Mouse (Mus musculus): ENCODE data around the gene Zfp366. TPM values are rescaled to one million over a fixed set of nuclear protein-coding genes. Genes with fewer than 3 reads are reported as not detected.

Zfp366 gene
- total and polyA plus RNA-seq, 3 experiments = not detected

DNA sequence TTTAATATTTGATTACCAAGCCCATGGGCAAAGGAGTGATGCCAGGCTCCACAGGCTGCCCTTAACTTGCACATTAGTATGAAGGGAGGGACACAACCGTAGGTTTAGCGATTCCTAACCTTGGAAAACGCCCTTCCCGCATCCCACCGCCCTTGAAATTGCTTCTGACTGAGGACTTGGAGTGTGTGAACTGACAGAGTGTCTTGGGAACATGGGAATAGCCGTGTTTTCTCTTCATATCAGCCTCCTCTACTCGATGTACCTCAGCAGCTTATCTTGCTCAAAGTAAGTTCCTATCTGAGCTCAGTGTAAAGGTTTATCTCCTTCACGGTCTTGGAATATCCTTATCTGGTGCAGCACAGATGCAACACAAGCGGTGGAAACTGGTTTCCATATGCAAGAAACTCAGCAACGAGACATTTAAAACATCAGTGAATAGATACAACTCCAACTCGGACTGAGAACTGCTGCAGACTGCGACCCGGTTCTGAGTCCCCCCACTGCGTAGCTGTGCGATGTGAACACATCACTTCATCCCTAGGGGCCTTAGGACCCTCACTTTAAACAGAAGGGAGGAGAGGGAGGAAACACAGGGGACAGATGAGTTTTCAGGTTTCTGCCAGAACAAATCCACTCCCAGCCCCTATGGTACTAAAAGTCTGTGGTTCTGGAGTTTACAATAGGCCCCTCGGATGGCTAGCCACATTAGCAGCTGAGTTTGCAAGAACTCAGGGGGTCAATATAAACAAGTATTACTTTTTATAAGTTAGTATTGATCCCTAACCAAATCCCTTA is 43.0 kb downstream of the Zfp366 start:
- in situ Hi-C loops (cut with MboI; ENCODE audit: low pct_ligation_motif_present, low pct_unique_long_range_greater_than_20kb, low sequenced_read_pairs) = no loop called here
- H3K79me2 ChIP-seq (replicated peaks; ENCODE audit: control insufficient read depth, extremely low read depth, insufficient read depth, poor library complexity, severe bottlenecking) = no peaks in the 10 kb centered on the region
- no peak overlapping the region for H3K27ac ChIP-seq (ENCODE audit: insufficient read depth, low read depth)
- no peak for TF ChIP-seq NELFE (IDR thresholded peaks at IDR 0.05; ENCODE audit: low read depth, low read length)
- no peaks in the 10 kb centered on the region for H3K4me1 ChIP-seq (ENCODE audit: control insufficient read depth in 1 of 2, insufficient read depth in 2 of 2)
- peaks cover 38% of the 10 kb centered on the region for H3K27me3 ChIP-seq (replicated peaks)
- DNase-seq (ENCODE audit: extremely low read depth) = no peak
- no peak overlapping the region for H3K4me2 ChIP-seq (ENCODE audit: insufficient read depth, low read depth, poor library complexity, severe bottlenecking)
- no peaks in the 10 kb centered on the region for H3K9me3 ChIP-seq (replicated peaks; ENCODE audit: low read length)
- dilution Hi-C loops (cut with MboI; ENCODE audit: extremely low pct_ligation_motif_present, extremely low pct_unique_long_range_greater_than_20kb, low sequenced_read_pairs) = no loop called here
- no peaks in the 10 kb centered on the region for H3K36me3 ChIP-seq (replicated peaks in 1 of 2; ENCODE audit: control insufficient read depth in 1 of 2, insufficient read depth in 1 of 2, low read length in 1 of 2)
- no peak overlapping the region for H3K4me3 ChIP-seq (replicated peaks in 1 of 3; ENCODE audit: low read depth in 2 of 3, low read length in 2 of 3, poor library complexity in 1 of 3)
- no peak overlapping the region for H3K9ac ChIP-seq (ENCODE audit: insufficient read depth, low read depth)

DNA sequence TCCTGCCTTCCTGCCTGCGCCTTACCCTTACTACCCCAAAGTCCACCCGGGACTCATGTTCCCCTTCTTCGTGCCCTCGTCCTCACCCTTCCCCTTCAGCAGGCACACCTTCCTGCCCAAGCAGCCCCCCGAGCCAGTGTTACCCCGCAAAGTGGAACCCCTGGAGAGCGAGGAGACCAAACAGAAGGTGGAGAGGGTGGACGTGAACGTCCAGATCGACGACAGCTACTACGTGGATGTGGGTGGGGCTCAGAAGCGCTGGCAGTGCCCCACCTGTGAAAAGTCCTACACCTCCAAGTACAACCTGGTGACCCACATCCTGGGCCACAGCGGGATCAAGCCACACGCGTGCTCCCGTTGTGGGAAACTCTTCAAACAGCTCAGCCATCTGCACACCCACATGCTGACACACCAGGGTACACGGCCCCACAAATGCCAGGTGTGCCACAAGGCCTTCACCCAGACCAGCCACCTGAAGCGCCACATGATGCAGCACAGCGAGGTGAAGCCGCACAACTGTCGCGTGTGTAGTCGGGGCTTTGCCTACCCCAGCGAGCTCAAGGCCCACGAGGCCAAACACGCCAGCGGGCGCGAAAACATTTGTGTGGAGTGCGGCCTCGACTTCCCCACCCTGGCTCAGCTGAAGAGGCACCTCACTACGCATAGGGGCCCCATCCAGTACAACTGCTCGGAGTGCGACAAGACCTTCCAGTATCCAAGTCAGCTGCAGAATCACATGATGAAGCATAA is 44.4 kb downstream of the Zfp366 start:
- Histone ChIP-seq H3K9me3 (replicated peaks; ENCODE audit: low read length) (no peaks in the 10 kb centered on the region), H3K4me2 (ENCODE audit: insufficient read depth, low read depth, poor library complexity, severe bottlenecking) (no peak overlapping the region), H3K9ac (ENCODE audit: insufficient read depth, low read depth) (no peak overlapping the region), H3K4me1 (ENCODE audit: control insufficient read depth in 1 of 2, insufficient read depth in 2 of 2) (no peaks in the 10 kb centered on the region), H3K27ac (ENCODE audit: insufficient read depth, low read depth) (no peak overlapping the region), H3K79me2 (replicated peaks; ENCODE audit: control insufficient read depth, extremely low read depth, insufficient read depth, poor library complexity, severe bottlenecking) (no peaks in the 10 kb centered on the region), H3K4me3 (replicated peaks in 1 of 3; ENCODE audit: low read depth in 2 of 3, low read length in 2 of 3, poor library complexity in 1 of 3) (no peak overlapping the region), H3K27me3 (replicated peaks) (peaks cover 48% of the 10 kb centered on the region), H3K36me3 (replicated peaks in 1 of 2; ENCODE audit: control insufficient read depth in 1 of 2, insufficient read depth in 1 of 2, low read length in 1 of 2) (no peaks in the 10 kb centered on the region)
- dilution Hi-C loops (cut with MboI; ENCODE audit: extremely low pct_ligation_motif_present, extremely low pct_unique_long_range_greater_than_20kb, low sequenced_read_pairs) = no loop called here
- no peak for TF ChIP-seq TCF12 (IDR thresholded peaks at IDR 0.05; ENCODE audit: low read depth, low read length)
- TF ChIP-seq CTCF (conservative IDR thresholded peaks at IDR 0.05 in 1 of 2, IDR thresholded peaks at IDR 0.05 in 1 of 2; ENCODE audit: low read depth in 2 of 2, low read length in 2 of 2) = no peak
- TF ChIP-seq RCOR1 (conservative IDR thresholded peaks at IDR 0.05; ENCODE audit: low read depth, low read length) = no peak
- TF ChIP-seq GABPA (IDR thresholded peaks at IDR 0.05; ENCODE audit: insufficient replicate concordance, low read depth, low read length) = no peak
- TF ChIP-seq MAX (IDR thresholded peaks at IDR 0.05; ENCODE audit: low read length) = no peak
- TF ChIP-seq RAD21 (IDR thresholded peaks at IDR 0.05; ENCODE audit: low read depth, low read length) = no peak
- no peak for TF ChIP-seq JUND (conservative IDR thresholded peaks at IDR 0.05; ENCODE audit: low read depth, low read length)
- TF ChIP-seq EP300 (IDR thresholded peaks at IDR 0.05; ENCODE audit: low read length) = no peak
- TF ChIP-seq ETS1 (conservative IDR thresholded peaks at IDR 0.05; ENCODE audit: low read depth, low read length) = no peak
- no peak for TF ChIP-seq ZNF384 (IDR thresholded peaks at IDR 0.05; ENCODE audit: low read depth, low read length)
- TF ChIP-seq E2F4 (IDR thresholded peaks at IDR 0.05; ENCODE audit: insufficient replicate concordance, low read depth, low read length) = no peak
- no peak for TF ChIP-seq IRF4 (IDR thresholded peaks at IDR 0.05; ENCODE audit: low read depth, low read length)
- TF ChIP-seq MXI1 (IDR thresholded peaks at IDR 0.05; ENCODE audit: low read depth, low read length) = no peak
- no peak for TF ChIP-seq NRF1 (IDR thresholded peaks at IDR 0.05; ENCODE audit: low read depth, low read length)
- TF ChIP-seq USF2 (conservative IDR thresholded peaks at IDR 0.05; ENCODE audit: low read depth, low read length) = no peak
- TF ChIP-seq JUN (IDR thresholded peaks at IDR 0.05; ENCODE audit: insufficient read depth, low read depth, low read length) = no peak
- no peak for TF ChIP-seq TBP (conservative IDR thresholded peaks at IDR 0.05; ENCODE audit: low read depth, low read length)
- in situ Hi-C loops (cut with MboI; ENCODE audit: low pct_ligation_motif_present, low pct_unique_long_range_greater_than_20kb, low sequenced_read_pairs) = no loop called here
- no peak for DNase-seq (ENCODE audit: extremely low read depth)
